Mouse (Mus musculus) liver, postnatal 0 days (tissue): ENCODE results near the gene Slc25a26.

Experiments
- CTCF ChIP-seq: sonication (generic); IDR thresholded peaks from 2 replicates; pipeline ENCODE4 v1.5.1; 2016; ENCODE audit warnings: antibody characterized with exemption, low read depth
- EP300 ChIP-seq: IDR thresholded peaks from 2 replicates; pipeline ENCODE4 v1.6.1; 2016; ENCODE audit warnings: antibody characterized with exemption, low read depth, mild to moderate bottlenecking

DNA sequence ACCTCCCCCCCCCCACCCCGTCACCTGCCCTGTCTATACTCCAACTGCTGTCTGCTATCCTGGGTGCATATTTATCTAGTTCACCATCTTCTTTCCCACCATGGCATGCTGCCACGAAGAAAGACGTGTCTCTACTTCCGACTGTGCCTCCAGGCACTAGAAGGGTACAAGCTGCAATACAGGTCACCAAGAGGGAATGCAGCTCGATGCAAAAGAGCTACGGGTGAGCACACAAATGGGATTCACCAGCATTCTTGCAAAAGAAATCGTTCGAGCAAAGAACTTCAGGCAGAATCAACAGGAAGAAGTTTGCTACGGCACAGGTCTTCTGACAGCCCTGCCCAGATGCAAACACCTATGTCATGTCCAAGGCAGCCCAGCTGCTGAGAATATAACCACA lies 134.6 kb downstream of the Slc25a26 start:
- no peak for TF ChIP-seq CTCF
- TF ChIP-seq EP300: no peak
